Mouse (Mus musculus) liver, adult 2 months (tissue): ENCODE results near the gene Tmem156.

Experiments used
- CTCF ChIP-seq: fragments of 200-500 bp; IDR thresholded peaks from 2 replicates; pipeline ENCODE4 v1.5.1; 2011; ENCODE audit warnings: low read depth, low read length, control low read depth
- POLR2A ChIP-seq: fragments of 200-500 bp; IDR thresholded peaks from 2 replicates; pipeline ENCODE4 v1.6.1; 2011; ENCODE audit warnings: low read length, control low read depth; ENCODE audit not compliant: insufficient read depth; ENCODE audit errors: extremely low read depth

DNA sequence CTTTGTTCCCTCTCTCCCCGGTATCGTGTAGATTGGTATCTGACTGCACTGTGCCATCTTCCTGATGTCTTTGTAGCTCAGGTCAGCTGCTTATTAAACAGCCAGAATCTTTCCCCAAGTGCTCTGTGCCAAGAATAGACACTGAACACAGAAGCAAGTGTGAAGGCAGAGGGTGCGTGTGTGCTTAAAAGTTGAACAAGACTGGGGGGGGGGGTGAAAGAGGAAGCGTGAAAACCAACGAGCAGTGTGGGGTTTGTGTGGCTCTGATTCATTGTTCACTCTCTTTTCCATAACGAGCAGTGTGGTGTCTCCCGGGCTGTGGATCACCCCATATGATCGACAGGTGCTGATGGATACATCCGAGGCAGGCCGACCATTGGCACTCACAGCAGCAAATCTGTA is 10.7 kb upstream of the Tmem156 start:
- TF ChIP-seq POLR2A (no peak), CTCF (no peak)
